Mouse (Mus musculus) midbrain, postnatal 0 days (tissue): ENCODE measurements at regions not wholly inside any gene's neighbourhood (a gene's known extent, or its start where the extent isn't known, plus 50 kb on each side); places are given as distances from the start of the nearest gene placed in this dataset.

ENCODE experiments used
- ATAC-seq: fragments of 200-750 bp; cut with Nextera tagmentation; 2 replicates; pipeline ENCODE4 v1.8.0; 2017; ENCODE audit warnings: moderate number of reproducible peaks, mild to moderate bottlenecking, moderate TSS enrichment, moderate library complexity; ENCODE audit not compliant: low FRiP score
- DNase-seq: peaks from one replicate; pipeline ENCODE4 v3.0.0-alpha.2; 2015; ENCODE audit warnings: low spot score
- H3K27ac ChIP-seq: fragments of 300-500 bp; sonication (generic); 2 replicates; pipeline ENCODE4 v1.5.1; 2014; ENCODE audit warnings: low read depth, mild to moderate bottlenecking, low read length, mixed read lengths
- H3K27me3 ChIP-seq: fragments of 300-500 bp; sonication (generic); 2 replicates; pipeline ENCODE4 v1.6.1; 2014; ENCODE audit warnings: low read length, control low read depth, mixed read lengths; ENCODE audit not compliant: insufficient read depth
- H3K36me3 ChIP-seq: fragments of 300-500 bp; sonication (generic); 2 replicates; pipeline ENCODE4 v1.6.1; 2014; ENCODE audit warnings: low read length, control low read depth, mixed read lengths; ENCODE audit not compliant: insufficient read depth
- H3K4me1 ChIP-seq: fragments of 300-500 bp; sonication (generic); 2 replicates; pipeline ENCODE4 v1.6.1; 2014; ENCODE audit warnings: mild to moderate bottlenecking, control low read depth, antibody characterized with exemption, low read length, mixed read lengths; ENCODE audit not compliant: insufficient read depth
- H3K4me2 ChIP-seq: fragments of 300-500 bp; sonication (generic); 2 replicates; pipeline ENCODE4 v1.6.1; 2014; ENCODE audit warnings: low read depth, mild to moderate bottlenecking, low read length, mixed read lengths; ENCODE audit not compliant: poor library complexity, severe bottlenecking
- H3K4me3 ChIP-seq: fragments of 300-500 bp; sonication (generic); 2 replicates; pipeline ENCODE4 v1.5.1; 2014; ENCODE audit warnings: low read depth, mild to moderate bottlenecking, low read length, moderate library complexity
- H3K9ac ChIP-seq: fragments of 300-500 bp; sonication (generic); replicated peaks from 2 replicates; pipeline ENCODE4 v1.6.1; 2014; ENCODE audit warnings: mild to moderate bottlenecking, low read length, moderate library complexity, mixed read lengths; ENCODE audit not compliant: poor library complexity, severe bottlenecking
- H3K9me3 ChIP-seq: fragments of 300-500 bp; sonication (generic); 2 replicates; pipeline ENCODE4 v1.6.1; 2016; ENCODE audit warnings: low read length, control low read depth
- CTCF ChIP-seq: IDR thresholded peaks from 2 replicates; pipeline ENCODE4 v1.5.1; 2016; ENCODE audit warnings: antibody characterized with exemption, mild to moderate bottlenecking
- WGBS: fragments of 180-500 bp; shearing (Covaris S2); extraction: QIAGEN DNeasy Blood & Tissue Kit; methylation state at CpG from one replicate; pipeline ENCODE4 v1.1.7; 2014; 5-methylcytosine and 5-hydroxymethylcytosine counted together

DNA sequence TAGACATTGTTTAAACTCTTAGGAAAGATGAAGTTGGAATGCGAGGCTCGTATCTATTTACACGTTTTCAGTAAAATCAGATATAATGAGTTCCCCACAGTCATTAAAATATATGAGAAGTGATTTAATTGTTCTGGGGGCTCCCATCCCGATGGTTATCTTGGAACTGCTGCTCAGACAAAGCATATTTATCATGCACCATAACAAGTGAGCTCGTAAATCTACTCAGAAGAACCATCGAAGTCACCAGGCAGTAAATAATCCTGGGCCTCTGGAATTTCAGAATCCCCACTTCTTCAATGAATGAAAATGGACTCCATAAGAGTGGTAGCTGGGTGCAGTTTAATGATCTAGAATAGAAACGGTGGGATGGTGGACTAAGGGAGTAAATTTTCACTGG lies 725.7 kb downstream of the Fat4 start:
- no peaks in the 10 kb centered on the region for H3K4me1 ChIP-seq
- 74% methylated on average over 7 of the region's 7 CpGs for WGBS
- ATAC-seq (no peak), DNase-seq (no peak)
- no peak overlapping the region for H3K9ac ChIP-seq
- H3K27ac ChIP-seq = no peak overlapping the region
- H3K27me3 ChIP-seq = no peaks in the 10 kb centered on the region
- no peaks in the 10 kb centered on the region for H3K9me3 ChIP-seq
- no peak for TF ChIP-seq CTCF
- no peak overlapping the region for H3K4me3 ChIP-seq
- no peak overlapping the region for H3K4me2 ChIP-seq
- no peaks in the 10 kb centered on the region for H3K36me3 ChIP-seq

GRCm38 (mm10) chr3:39637924-39638323 lies 751.2 kb downstream of the Fat4 start:
- Histone ChIP-seq H3K4me2 (no peak overlapping the region), H3K36me3 (no peaks in the 10 kb centered on the region), H3K27me3 (no peaks in the 10 kb centered on the region), H3K9ac (no peak overlapping the region), H3K4me3 (no peak overlapping the region), H3K4me1 (no peaks in the 10 kb centered on the region), H3K27ac (no peak overlapping the region), H3K9me3 (no peaks in the 10 kb centered on the region)
- DNase-seq = peak; percentile 39
- 77% methylated on average over 5 of the region's 5 CpGs for WGBS
- ATAC-seq = no peak
- no peak for TF ChIP-seq CTCF

DNA sequence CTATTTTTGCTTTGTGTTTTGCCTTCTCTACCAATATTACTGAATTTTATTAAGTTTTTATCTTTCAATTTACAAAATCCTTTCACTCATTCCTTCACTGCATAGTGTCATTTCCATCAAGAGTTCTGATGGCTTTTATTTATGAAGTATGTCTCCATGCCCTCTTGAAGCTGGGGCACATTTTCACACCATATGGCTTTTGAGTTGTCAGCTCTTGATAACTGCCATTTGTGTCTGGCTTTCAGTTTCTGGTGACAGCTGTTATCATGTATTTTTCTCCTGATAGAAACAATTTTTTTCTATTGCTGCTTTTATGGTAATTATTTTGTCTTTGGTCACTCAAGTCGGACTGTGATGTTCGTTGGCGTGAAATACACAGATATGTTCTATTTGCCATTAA lies 756.5 kb downstream of the Fat4 start:
- ATAC-seq (no peak), DNase-seq (no peak)
- Histone ChIP-seq H3K36me3 (no peaks in the 10 kb centered on the region), H3K9ac (no peak overlapping the region), H3K4me1 (no peaks in the 10 kb centered on the region), H3K9me3 (no peaks in the 10 kb centered on the region), H3K4me2 (no peak overlapping the region), H3K27ac (no peak overlapping the region), H3K27me3 (no peaks in the 10 kb centered on the region), H3K4me3 (no peak overlapping the region)
- WGBS = 91% methylated on average over 3 of the region's 3 CpGs
- TF ChIP-seq CTCF = no peak

DNA sequence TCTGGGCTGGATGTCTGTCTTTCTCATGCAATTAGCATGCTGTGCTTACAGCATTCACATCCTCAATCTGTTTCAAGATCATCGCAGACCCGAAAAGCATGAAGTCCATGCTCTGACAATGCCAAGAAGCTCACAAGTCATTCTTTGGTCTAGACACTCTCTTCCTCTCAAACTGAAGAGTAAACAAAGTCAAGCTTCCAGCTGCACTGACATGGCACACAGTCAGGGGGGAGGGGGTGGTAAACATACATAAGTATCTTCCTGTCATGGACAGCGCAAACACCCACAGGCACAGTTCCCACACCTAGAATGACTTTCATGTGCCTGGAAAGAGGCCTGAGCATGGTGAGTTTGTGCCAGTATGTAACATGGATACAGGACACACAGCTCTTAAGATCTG lies 780.1 kb downstream of the Fat4 start:
- no peaks in the 10 kb centered on the region for H3K9me3 ChIP-seq
- H3K9ac ChIP-seq = no peak overlapping the region
- H3K4me3 ChIP-seq = no peak overlapping the region
- no peaks in the 10 kb centered on the region for H3K36me3 ChIP-seq
- H3K27me3 ChIP-seq = no peaks in the 10 kb centered on the region
- TF ChIP-seq CTCF = no peak
- 92% methylated on average over 3 of the region's 3 CpGs for WGBS
- H3K4me1 ChIP-seq = no peaks in the 10 kb centered on the region
- no peak overlapping the region for H3K4me2 ChIP-seq
- DNase-seq (no peak), ATAC-seq (no peak)
- H3K27ac ChIP-seq = no peak overlapping the region

- Histone ChIP-seq H3K36me3 (no peaks in the 10 kb centered on the region), H3K9ac (no peak overlapping the region), H3K9me3 (no peaks in the 10 kb centered on the region), H3K4me2 (no peak overlapping the region), H3K4me3 (no peak overlapping the region), H3K27me3 (no peaks in the 10 kb centered on the region), H3K4me1 (no peaks in the 10 kb centered on the region), H3K27ac (no peak overlapping the region)
- no peak for TF ChIP-seq CTCF
- ATAC-seq (no peak), DNase-seq (no peak)
- 81% methylated on average over 1 of the region's 1 CpGs for WGBS
These were observed 782.4 kb downstream of the Fat4 start for GRCm38 (mm10) chr3:39669145-39669544.

DNA sequence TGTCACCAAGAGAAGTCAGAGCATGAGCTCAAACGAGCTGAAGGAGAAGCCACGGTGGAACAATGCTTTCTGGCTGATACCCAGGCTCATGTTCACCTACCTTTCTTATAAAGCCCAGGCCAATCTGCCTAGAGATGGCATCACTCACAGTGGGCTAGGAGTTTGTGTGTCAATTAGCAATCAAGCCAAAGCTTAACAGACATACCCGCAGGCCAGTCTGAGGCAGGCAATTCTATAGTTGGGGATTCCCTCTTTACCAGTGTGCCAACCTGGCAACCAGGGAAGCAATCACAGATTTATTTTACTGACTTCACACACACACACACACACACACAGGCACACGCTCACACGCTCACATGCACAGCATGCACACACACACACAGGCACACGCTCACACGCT lies 787.3 kb downstream of the Fat4 start:
- no peak for TF ChIP-seq CTCF
- H3K4me1 ChIP-seq = no peaks in the 10 kb centered on the region
- no peak overlapping the region for H3K4me3 ChIP-seq
- 88% methylated on average over 7 of the region's 7 CpGs for WGBS
- H3K9ac ChIP-seq = no peak overlapping the region
- H3K9me3 ChIP-seq = no peaks in the 10 kb centered on the region
- no peak overlapping the region for H3K4me2 ChIP-seq
- DNase-seq = no peak
- H3K36me3 ChIP-seq = no peaks in the 10 kb centered on the region
- no peaks in the 10 kb centered on the region for H3K27me3 ChIP-seq
- H3K27ac ChIP-seq = no peak overlapping the region
- ATAC-seq = no peak

DNA sequence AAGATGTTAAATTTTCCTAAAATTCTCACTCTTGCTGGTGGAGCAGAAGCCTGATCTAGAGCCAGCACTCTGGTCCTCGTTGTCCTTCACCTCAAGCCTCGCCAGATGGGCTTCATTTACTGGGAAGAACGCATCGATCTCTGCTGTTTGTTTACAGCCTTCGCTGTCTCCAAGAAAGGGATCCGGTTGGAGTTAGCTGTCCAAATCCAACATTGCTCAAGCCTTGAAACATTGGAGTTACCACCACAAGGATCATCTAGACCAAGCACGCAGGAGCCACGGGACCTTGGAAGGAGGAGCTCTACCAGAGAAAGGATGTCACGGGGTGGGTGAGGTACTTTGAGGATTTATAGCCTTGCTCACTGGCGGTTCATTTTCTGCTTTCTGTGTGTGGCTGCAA lies 788.2 kb downstream of the Fat4 start:
- no peak overlapping the region for H3K9ac ChIP-seq
- ATAC-seq = no peak
- 89% methylated on average over 10 of the region's 10 CpGs for WGBS

More for the DNA sequence above, 788.2 kb downstream of the Fat4 start:
- no peaks in the 10 kb centered on the region for H3K27me3 ChIP-seq
- no peaks in the 10 kb centered on the region for H3K36me3 ChIP-seq
- DNase-seq = no peak
- TF ChIP-seq CTCF = no peak
- H3K4me3 ChIP-seq = no peak overlapping the region
- H3K4me2 ChIP-seq = no peak overlapping the region
- H3K27ac ChIP-seq = no peak overlapping the region
- H3K4me1 ChIP-seq = no peaks in the 10 kb centered on the region
- H3K9me3 ChIP-seq = no peaks in the 10 kb centered on the region
